Mouse (Mus musculus) midbrain, embryonic 11.5 days (tissue): ENCODE measurements around the gene Sde2. TPM values are rescaled to one million over a fixed set of nuclear protein-coding genes. Genes with fewer than 3 reads are reported as not detected.

Experiments used
- ATAC-seq: fragments of 200-750 bp; cut with Nextera tagmentation; 2 replicates; pipeline ENCODE4 v1.8.0; 2017; ENCODE audit warnings: moderate TSS enrichment, moderate library complexity; ENCODE audit not compliant: low FRiP score
- DNase-seq: peaks from one replicate; pipeline ENCODE4 v3.0.0; 2015; ENCODE audit warnings: low spot score; ENCODE audit errors: missing footprints
- H3K27ac ChIP-seq: fragments of 300-500 bp; sonication (generic); 2 replicates; pipeline ENCODE4 v1.5.1; 2014; ENCODE audit warnings: low read depth, low read length
- H3K27me3 ChIP-seq: fragments of 300-500 bp; sonication (generic); 2 replicates; pipeline ENCODE4 v1.6.1; 2014; ENCODE audit warnings: mild to moderate bottlenecking, low read length, moderate library complexity, mixed read lengths; ENCODE audit not compliant: control insufficient read depth, insufficient read depth
- H3K36me3 ChIP-seq: fragments of 300-500 bp; sonication (generic); 2 replicates; pipeline ENCODE4 v1.6.1; 2014; ENCODE audit warnings: mild to moderate bottlenecking, low read length, moderate library complexity, mixed read lengths; ENCODE audit not compliant: control insufficient read depth, insufficient read depth
- H3K4me1 ChIP-seq: fragments of 300-500 bp; sonication (generic); 2 replicates; pipeline ENCODE4 v1.6.1; 2014; ENCODE audit warnings: low read length; ENCODE audit not compliant: control insufficient read depth, insufficient read depth
- H3K4me2 ChIP-seq: fragments of 300-500 bp; sonication (generic); 2 replicates; pipeline ENCODE4 v1.6.1; 2014; ENCODE audit warnings: mild to moderate bottlenecking, moderate library complexity
- H3K4me3 ChIP-seq: fragments of 300-500 bp; sonication (generic); 2 replicates; pipeline ENCODE4 v1.5.1; 2014; ENCODE audit warnings: low read depth, low read length
- H3K9ac ChIP-seq: fragments of 300-500 bp; sonication (generic); 2 replicates; pipeline ENCODE4 v1.6.1; 2014; ENCODE audit warnings: low read length
- H3K9me3 ChIP-seq: fragments of 300-500 bp; sonication (generic); 2 replicates; pipeline ENCODE4 v1.6.1; 2016; ENCODE audit warnings: low read length; ENCODE audit not compliant: control insufficient read depth
- WGBS: fragments of 180-500 bp; shearing (Covaris S2); extraction: QIAGEN DNeasy Blood & Tissue Kit; methylation state at CpG from one replicate; pipeline ENCODE4 v1.1.7; 2014; 5-methylcytosine and 5-hydroxymethylcytosine counted together
- polyA plus RNA-seq: library from polyadenylated mRNA; unstranded; fragments of >200 nt; fragmentation: Nextera tagmentation; extraction: Ambion mirVana; gene quantifications from 2 replicates; pipeline ENCODE4 v1.2.1, GENCODE M21; 2014

The Sde2 gene
- polyA plus RNA-seq, result 34.1 and 35.1 TPM in 2 replicates

DNA sequence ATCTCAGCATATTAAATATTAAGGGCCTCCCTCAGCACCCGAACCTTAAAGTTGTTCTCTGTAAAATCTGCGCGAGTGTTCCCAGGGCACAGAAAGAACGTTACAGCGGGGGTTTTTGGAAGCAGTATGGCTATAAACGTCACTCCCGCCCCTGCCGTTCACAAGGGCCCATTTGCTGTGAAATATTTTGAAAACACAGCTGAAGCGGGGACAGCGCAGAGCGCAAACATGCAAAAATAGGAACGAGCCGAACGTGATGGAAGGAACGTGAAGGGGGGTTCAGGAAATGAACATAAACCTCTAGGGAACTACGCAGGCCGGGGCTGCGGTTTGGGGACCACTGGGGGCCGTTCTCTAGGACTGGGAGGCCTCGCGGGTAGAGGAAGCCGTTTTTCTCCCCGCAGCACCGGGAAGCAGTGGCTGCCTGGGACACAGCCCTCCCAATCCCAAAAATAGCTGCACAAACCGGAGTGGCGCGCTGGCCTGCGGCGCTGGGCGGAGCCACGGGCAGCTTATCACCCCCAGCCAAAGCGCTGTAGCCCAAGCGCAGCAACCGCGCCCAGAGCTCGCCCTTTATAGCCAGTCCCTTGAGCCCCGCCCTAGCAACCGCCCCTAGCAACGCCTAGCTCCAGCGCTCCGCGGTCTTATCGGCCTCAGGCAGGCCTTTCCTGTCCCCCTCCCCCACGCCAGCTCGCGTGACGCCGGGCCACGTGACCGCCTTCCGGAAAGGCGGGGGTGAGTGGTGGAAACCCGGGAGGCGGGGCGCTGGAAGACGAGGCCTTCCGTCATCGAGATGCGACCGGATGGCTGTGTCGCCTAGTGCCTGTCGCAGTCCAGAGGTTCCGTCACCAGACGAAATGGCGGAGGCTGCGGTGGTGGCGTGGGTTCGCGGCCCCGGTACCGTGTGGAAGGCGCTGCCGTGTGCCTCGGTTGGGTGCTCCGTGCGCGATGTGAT is at the start of gene Sde2:
Sde2 (plus strand) TSS at position 812 of the 955 bp plus-strand sequence.
- Histone ChIP-seq H3K4me3 (peak within 1 kb of the TSS; percentile 70), H3K27ac (peak within 1 kb of the TSS; percentile 96), H3K9ac (peak within 1 kb of the TSS; percentile 80), H3K27me3 (no peaks in the 10 kb centered on the region), H3K4me2 (peak within 1 kb of the TSS; percentile 80), H3K4me1 (peaks cover 27% of the 10 kb centered on the region), H3K36me3 (no peaks in the 10 kb centered on the region), H3K9me3 (no peaks in the 10 kb centered on the region)
- DNase-seq (peak; percentile 100), ATAC-seq (peak; percentile 99)
- WGBS, result under 1% methylated on average over 77 of the region's 77 CpGs

DNA sequence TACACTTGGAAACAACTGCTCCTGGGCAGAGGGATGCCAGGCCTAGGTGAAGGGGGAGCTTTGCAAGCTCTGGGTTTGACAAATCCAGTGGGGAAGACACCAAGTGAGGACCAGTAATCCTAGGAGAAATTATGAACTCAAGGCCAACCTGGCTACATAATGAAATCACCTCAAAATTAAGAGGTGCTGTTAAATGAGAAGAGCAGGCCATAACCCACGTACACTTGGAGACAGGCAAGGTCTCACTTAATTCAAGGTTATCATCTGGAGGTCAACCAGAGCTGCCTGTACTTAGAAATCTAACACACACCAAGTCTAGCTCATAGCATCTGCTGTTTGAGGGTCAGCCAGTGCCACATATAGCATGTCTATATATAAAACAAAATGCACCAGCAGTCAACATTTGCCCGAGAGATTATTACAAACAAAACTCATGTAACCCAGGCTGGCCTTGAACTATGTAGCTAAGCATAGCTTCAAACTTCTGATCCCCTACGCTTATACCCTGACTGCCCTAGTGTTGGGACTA is 49.4 kb upstream of the Sde2 start:
- ATAC-seq, result no peak
- Histone ChIP-seq H3K9ac (no peak overlapping the region), H3K36me3 (peaks cover 24% of the 10 kb centered on the region), H3K9me3 (no peaks in the 10 kb centered on the region), H3K27me3 (no peaks in the 10 kb centered on the region), H3K4me2 (no peak overlapping the region), H3K4me1 (no peaks in the 10 kb centered on the region), H3K4me3 (no peak overlapping the region), H3K27ac (no peak overlapping the region)
- 84% methylated on average over 3 of the region's 3 CpGs for WGBS
- peak; percentile 83 for DNase-seq

DNA sequence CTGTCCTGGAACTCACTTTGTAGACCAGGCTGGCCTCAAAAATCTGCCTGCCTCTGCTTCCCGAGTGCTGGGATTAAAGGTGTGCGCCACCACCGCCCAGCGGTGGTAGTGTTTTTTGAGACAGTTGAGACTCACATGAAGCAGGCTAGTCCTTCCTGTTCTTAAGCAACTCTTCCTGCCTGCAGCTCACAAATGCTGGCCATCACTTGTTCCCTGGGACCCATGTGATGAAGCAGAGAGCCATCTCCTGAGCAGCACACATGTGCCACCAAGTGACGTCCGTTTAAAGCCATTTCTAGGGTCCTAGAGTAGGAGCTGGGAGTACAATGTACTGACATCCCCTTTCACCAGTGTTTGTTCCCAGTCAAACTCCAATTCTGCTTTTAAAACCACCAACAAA is 47.0 kb upstream of the Sde2 start:
- H3K9me3 ChIP-seq, result no peaks in the 10 kb centered on the region
- H3K4me1 ChIP-seq, result no peaks in the 10 kb centered on the region
- 88% methylated on average over 6 of the region's 6 CpGs for WGBS
- H3K27me3 ChIP-seq, result no peaks in the 10 kb centered on the region
- H3K27ac ChIP-seq, result no peak overlapping the region
- peak; percentile 75 for DNase-seq
- H3K4me3 ChIP-seq, result no peak overlapping the region
- H3K9ac ChIP-seq, result no peak overlapping the region
- no peak for ATAC-seq
- peaks cover 37% of the 10 kb centered on the region for H3K36me3 ChIP-seq
- H3K4me2 ChIP-seq, result no peak overlapping the region

DNA sequence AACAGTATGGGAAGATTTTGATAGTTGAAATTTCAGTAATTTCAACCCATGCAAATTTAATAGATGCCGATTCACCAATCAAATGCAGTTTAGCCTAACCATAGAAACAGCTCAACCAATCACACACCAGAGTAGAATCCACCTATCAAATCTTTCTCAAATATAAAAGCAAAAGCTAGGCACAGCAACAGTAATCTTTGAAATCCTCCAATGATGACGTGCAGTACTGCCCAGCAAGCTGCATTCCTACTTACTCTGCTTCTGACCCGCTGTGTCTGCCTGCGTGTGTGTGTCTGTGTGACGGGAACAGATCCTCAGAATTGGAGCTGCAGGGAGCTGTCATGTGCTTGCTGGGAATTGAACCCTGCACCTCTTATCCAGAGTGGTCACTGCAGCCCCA is 42.1 kb upstream of the Sde2 start:
- 89% methylated on average over 5 of the region's 5 CpGs for WGBS
- H3K4me2 ChIP-seq, result no peak overlapping the region

DNA sequence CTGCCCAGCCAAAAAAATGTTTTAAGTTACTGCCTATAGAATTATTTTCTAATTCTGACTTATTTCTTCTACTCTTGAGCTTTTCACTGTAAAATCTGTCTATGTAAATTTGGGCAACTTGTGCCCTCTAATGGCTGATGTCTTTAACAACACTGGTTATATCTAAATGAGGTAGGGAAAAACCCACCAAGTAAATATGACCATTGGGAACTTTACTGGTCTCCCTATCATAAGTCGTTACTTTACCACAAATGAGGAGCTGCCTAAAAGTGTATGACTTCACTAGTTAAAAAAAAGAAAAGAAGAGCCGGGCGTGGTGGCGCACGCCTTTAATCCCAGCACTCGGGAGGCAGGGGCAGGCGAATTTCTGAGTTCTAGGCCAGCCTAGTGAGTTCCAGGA is 40.0 kb upstream of the Sde2 start:
- H3K36me3 ChIP-seq, result peaks cover 28% of the 10 kb centered on the region
- no peaks in the 10 kb centered on the region for H3K9me3 ChIP-seq
- peak overlapping the region; percentile 44 for H3K4me2 ChIP-seq
- H3K4me1 ChIP-seq, result peaks cover 24% of the 10 kb centered on the region
- peak overlapping the region; percentile 94; the same call in 1 of the 2 replicates for H3K4me3 ChIP-seq
- H3K27me3 ChIP-seq, result no peaks in the 10 kb centered on the region
- DNase-seq (peak; percentile 84), ATAC-seq (no peak)
- no peak overlapping the region for H3K9ac ChIP-seq
- H3K27ac ChIP-seq, result no peak overlapping the region
- WGBS, result 79% methylated on average over 7 of the region's 7 CpGs

More for the DNA sequence above, 42.1 kb upstream of the Sde2 start:
- no peak for DNase-seq
- Histone ChIP-seq H3K9ac (no peak overlapping the region), H3K27me3 (no peaks in the 10 kb centered on the region), H3K36me3 (peaks cover 43% of the 10 kb centered on the region), H3K4me1 (peaks cover 8% of the 10 kb centered on the region), H3K27ac (no peak overlapping the region), H3K9me3 (no peaks in the 10 kb centered on the region), H3K4me3 (no peak overlapping the region)
- no peak for ATAC-seq

DNA sequence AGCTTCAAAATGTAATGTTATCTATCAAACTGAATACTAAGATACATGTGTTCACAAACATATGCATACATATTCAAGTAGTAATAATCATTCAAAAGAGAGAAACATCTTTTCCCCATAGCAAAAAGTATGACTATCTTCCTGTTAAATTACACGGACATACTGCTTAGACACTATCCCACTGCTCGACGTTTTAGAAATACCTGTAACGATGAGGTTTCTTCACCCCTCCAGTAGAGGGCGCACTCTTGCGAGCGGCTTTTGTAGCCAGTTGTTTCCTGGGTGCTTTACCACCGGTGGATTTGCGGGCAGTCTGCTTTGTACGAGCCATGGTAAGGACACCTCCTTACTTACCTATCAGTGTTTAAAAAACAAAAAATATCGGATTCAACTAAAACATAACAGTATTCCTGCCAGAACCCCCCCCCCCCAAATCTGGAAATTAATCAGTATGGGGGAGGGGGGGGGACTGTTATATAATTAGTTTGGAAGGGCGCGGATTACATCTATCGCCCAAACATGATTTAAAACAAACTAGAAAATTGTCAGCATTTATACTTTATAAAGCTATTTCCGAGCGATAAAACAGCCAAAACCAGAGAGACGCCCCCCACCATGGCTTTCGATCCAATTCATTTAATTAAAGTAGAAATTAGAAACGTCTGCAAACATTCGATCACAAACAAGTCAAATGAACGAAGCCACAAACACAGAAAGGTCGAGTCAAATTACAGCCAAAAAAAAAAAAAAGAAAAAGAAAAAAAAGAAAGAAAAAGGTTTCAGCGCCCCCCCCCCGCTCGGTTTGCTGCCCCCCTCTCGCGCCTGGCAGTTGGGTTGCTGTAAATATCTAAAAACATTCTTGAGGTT is 39.1 kb upstream of the Sde2 start:
- Histone ChIP-seq H3K9me3 (no peaks in the 10 kb centered on the region), H3K4me1 (peaks cover 25% of the 10 kb centered on the region), H3K4me2 (peak overlapping the region; percentile 44), H3K36me3 (peaks cover 21% of the 10 kb centered on the region), H3K27ac (peak overlapping the region; percentile 97), H3K27me3 (no peaks in the 10 kb centered on the region), H3K9ac (peak overlapping the region; percentile 98), H3K4me3 (peak overlapping the region; percentile 94)
- DNase-seq (peak; percentile 92), ATAC-seq (no peak)
- WGBS, result 6% methylated on average over 27 of the region's 27 CpGs

DNA sequence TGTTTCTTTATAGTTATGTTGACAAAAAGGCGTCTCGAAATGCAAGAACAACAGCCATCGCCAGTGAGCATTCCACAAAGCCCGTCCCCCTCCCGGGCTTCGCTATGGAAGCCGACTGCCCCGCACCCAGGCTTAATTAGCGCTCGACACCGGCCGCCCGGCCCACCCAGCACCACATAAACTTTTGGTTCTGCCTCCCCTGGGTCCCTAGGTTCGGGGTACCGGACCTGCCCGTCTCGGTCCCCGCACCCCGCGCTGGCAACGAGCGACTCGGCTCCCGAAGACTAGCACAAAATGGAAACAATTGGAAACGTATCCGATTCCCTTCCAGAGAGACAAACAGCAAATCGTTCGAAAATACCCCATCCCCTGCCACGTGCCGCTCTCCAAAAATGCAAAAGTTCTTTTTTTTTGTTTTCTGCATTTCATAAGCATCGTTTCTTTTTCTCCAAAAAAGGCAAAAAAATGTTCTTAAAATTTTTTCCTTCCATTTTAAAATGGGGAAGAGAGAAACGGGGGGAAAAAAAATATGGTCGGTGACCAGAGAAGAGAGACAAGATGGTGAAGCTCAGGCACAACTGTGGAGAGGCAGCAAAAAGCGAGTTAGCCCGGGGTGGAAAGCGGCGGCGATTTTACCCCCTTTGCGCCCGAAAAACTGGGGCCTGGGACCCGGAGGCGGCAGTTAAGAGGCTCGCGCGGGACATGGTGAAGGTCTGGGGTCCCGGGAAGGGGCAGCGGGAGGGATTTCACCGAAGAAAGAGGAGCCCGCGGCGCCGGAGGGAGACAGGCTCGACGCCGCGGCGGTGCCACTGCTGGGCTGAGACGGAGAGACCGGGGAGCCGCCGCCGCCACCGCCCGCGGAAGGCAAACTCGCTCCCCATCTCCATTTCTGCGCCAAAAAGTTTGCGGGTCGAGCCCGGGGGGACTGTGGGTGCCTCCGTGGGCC is 38.2 kb upstream of the Sde2 start:
- H3K36me3 ChIP-seq, result peaks cover 13% of the 10 kb centered on the region
- WGBS, result under 1% methylated on average over 71 of the region's 71 CpGs
- peaks cover 25% of the 10 kb centered on the region for H3K4me1 ChIP-seq
- peak overlapping the region; percentile 94 for H3K4me3 ChIP-seq
- ATAC-seq (no peak; the same call in 1 of the 2 replicates), DNase-seq (peak; percentile 98)
- H3K9me3 ChIP-seq, result no peaks in the 10 kb centered on the region
- no peaks in the 10 kb centered on the region for H3K27me3 ChIP-seq
- H3K27ac ChIP-seq, result peak overlapping the region; percentile 97
- H3K4me2 ChIP-seq, result peak overlapping the region; percentile 24
- peak overlapping the region; percentile 98 for H3K9ac ChIP-seq

DNA sequence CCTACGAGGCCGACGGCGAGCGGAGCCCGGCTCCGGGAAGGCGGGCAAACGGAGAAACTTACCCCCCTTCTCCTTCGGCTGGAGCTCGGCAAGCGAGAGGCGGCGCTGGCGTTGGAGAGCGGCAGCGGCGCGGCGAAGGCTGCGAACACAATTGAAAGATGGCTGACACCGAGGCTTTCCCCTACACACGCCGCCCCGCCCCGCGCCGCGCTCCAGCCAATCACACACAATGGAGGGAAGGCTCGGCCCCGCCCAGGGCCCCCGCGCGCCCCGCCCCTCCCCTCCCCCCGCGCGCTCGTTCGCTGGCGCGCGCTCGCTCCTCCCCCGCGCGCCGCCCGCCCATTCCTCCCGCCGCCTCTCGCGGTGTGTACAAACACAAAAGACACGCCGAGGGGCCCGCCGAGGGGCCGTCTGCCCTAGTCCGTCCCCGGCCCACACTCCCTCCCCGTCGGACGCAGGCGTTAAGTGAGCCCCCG is 37.5 kb upstream of the Sde2 start:
- ATAC-seq (peak; percentile 96), DNase-seq (peak; percentile 99)
- Histone ChIP-seq H3K36me3 (peaks cover 10% of the 10 kb centered on the region), H3K4me1 (peaks cover 25% of the 10 kb centered on the region), H3K27me3 (no peaks in the 10 kb centered on the region), H3K4me2 (peak overlapping the region; percentile 78), H3K4me3 (peak overlapping the region; percentile 94), H3K9ac (peak overlapping the region; percentile 98), H3K27ac (peak overlapping the region; percentile 97), H3K9me3 (no peaks in the 10 kb centered on the region)
- 0% methylated on average over 29 of the region's 65 CpGs for WGBS
